ENCODE assay signal across 1 mouse cellular context in the genomic region with DNA sequence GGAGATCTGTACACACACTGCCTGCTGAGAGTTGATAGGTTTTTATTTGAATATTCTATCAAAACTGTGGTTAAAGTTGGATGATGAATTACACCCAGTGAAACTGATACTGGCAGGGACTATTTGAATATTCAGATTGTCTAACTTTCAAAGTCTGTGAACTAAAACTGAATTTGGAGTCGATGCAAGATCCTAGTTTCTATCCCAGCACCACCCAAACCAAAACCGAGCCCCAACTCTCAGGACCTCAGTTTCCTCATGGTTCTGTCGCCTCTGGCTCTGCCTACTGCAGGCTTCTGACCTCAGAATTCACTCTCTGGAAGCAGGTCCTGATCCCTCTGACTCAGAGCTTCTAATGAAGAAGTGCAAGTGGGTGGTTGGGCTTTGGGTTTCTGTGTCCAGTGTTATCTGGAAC.
TF ChIP-seq lines count a peak whose summit lies in the region.

No protein-coding gene starts in this region.

TF ChIP-seq in CH12.LX, 34 proteins besides CTCF, POLR2A, EP300 and RAD21 (continued from another document):
- TF ChIP-seq JUN (IDR thresholded peaks at IDR 0.05; ENCODE audit: insufficient read depth, low read depth, low read length) = peak; percentile 59; the same call in 1 of the 2 replicates
- no peak for TF ChIP-seq HCFC1 (IDR thresholded peaks at IDR 0.05; ENCODE audit: low read depth, low read length)
- TF ChIP-seq CHD2 (IDR thresholded peaks at IDR 0.05; ENCODE audit: low read length) = peak; percentile 70; the same call in 1 of the 2 replicates
- no peak for TF ChIP-seq PAX5 (IDR thresholded peaks at IDR 0.05; ENCODE audit: low read length)
- TF ChIP-seq IRF4 (IDR thresholded peaks at IDR 0.05; ENCODE audit: low read depth, low read length) = peak; percentile 82
- TF ChIP-seq SMC3 (IDR thresholded peaks at IDR 0.05; ENCODE audit: low read depth, low read length) = peak; percentile 1; the same call in 1 of the 2 replicates
- no peak for TF ChIP-seq USF2 (conservative IDR thresholded peaks at IDR 0.05; ENCODE audit: low read depth, low read length)
- no peak for TF ChIP-seq NELFE (IDR thresholded peaks at IDR 0.05; ENCODE audit: low read depth, low read length)
- TF ChIP-seq ELF1 (IDR thresholded peaks at IDR 0.05; ENCODE audit: low read depth, low read length) = no peak
- no peak for TF ChIP-seq MAFK (IDR thresholded peaks at IDR 0.05; ENCODE audit: insufficient replicate concordance, low read length)
- TF ChIP-seq E2F4 (IDR thresholded peaks at IDR 0.05; ENCODE audit: insufficient replicate concordance, low read depth, low read length) = no peak
- peak; percentile 63 for TF ChIP-seq JUND (conservative IDR thresholded peaks at IDR 0.05; ENCODE audit: low read depth, low read length)
- TF ChIP-seq ETS1 (conservative IDR thresholded peaks at IDR 0.05; ENCODE audit: low read depth, low read length) = peak; percentile 79
- TF ChIP-seq MEF2A (IDR thresholded peaks at IDR 0.05; ENCODE audit: borderline replicate concordance, low read depth, low read length) = peak; percentile 63
- TF ChIP-seq GABPA (IDR thresholded peaks at IDR 0.05; ENCODE audit: insufficient replicate concordance, low read depth, low read length) = no peak
- no peak for TF ChIP-seq POLR2AphosphoS2 (IDR thresholded peaks at IDR 0.05; ENCODE audit: low read depth, low read length)
- no peak for TF ChIP-seq ZMIZ1 (IDR thresholded peaks at IDR 0.05; ENCODE audit: low read depth, low read length)
- TF ChIP-seq ZKSCAN1 (IDR thresholded peaks at IDR 0.05; ENCODE audit: borderline replicate concordance, low read depth, low read length) = no peak
